ENCODE assay signal across 9 mouse cellular contexts in genomic region chr17:45118565-45119471, GRCm38 (mm10).
DNase-seq lines count a peak whose midpoint lies in the region; ATAC-seq lines count a peak whose summit lies in the region.
"Had no signal": no experiment of that assay in that cellular context is flagged by ENCODE, and none has a peak within 500 bp of the region (broad histone marks: within the 10 kb centered on the region; RNA-seq: fewer than 3 reads in every experiment).

No protein-coding gene starts in this region.

- no peak overlapping the region for H3K27ac ChIP-seq in forebrain, embryonic 16.5 days (ENCODE audit: low read length)
- no peak overlapping the region for H3K27ac ChIP-seq in forebrain, embryonic 14.5 days (ENCODE audit: low read depth, low read length)
- H3K27ac ChIP-seq in lung, embryonic 15.5 days, result peak overlapping the region; percentile 42
- H3K27ac ChIP-seq: liver, embryonic 14.5 days had no signal

- H3K9ac ChIP-seq in forebrain, embryonic 16.5 days (replicated peaks; ENCODE audit: low read depth, low read length), result no peak overlapping the region
- H3K9ac ChIP-seq in forebrain, embryonic 14.5 days (ENCODE audit: low read length), result no peak overlapping the region
- H3K9ac ChIP-seq in lung, embryonic 15.5 days, result no peak overlapping the region
- H3K9ac ChIP-seq: liver, embryonic 14.5 days had no signal

- no peaks in the 10 kb centered on the region for H3K9me3 ChIP-seq in forebrain, embryonic 16.5 days (ENCODE audit: control insufficient read depth, low read length)
- H3K9me3 ChIP-seq in forebrain, embryonic 14.5 days (replicated peaks; ENCODE audit: control insufficient read depth, low read length), result no peaks in the 10 kb centered on the region
- no peaks in the 10 kb centered on the region for H3K9me3 ChIP-seq in lung, embryonic 15.5 days

- no peak for DNase-seq in forebrain, embryonic 14.5 days (ENCODE audit: low spot score)
- no peak for DNase-seq in lung, postnatal 10 days
- peak; percentile 29 for DNase-seq in embryo, embryonic 11.5 days (ENCODE audit: low read depth, low spot score)
- DNase-seq in naive thymus-derived CD4-positive, alpha-beta T cell, adult 2 months (ENCODE audit: low read depth), result peak; percentile 8
- DNase-seq in right cerebral cortex, postnatal 10 days (ENCODE audit: low spot score in 2 of 2), result no peak

- H3K4me2 ChIP-seq in forebrain, embryonic 16.5 days (ENCODE audit: low read length), result no peak overlapping the region
- no peak overlapping the region for H3K4me2 ChIP-seq in forebrain, embryonic 14.5 days (ENCODE audit: low read length)
- H3K4me2 ChIP-seq in lung, embryonic 15.5 days, result peak overlapping the region; percentile 32

- 40% methylated on average over 12 of the region's 12 CpGs for WGBS in forebrain, embryonic 16.5 days
- WGBS in forebrain, embryonic 14.5 days, result 48% methylated on average over 12 of the region's 12 CpGs
- 39% methylated on average over 12 of the region's 12 CpGs for WGBS in lung, embryonic 15.5 days

- H3K27me3 ChIP-seq in forebrain, embryonic 16.5 days (replicated peaks; ENCODE audit: control insufficient read depth, insufficient read depth, low read length), result no peaks in the 10 kb centered on the region
- no peaks in the 10 kb centered on the region for H3K27me3 ChIP-seq in forebrain, embryonic 14.5 days (replicated peaks; ENCODE audit: control insufficient read depth, insufficient read depth, low read length)
- no peaks in the 10 kb centered on the region for H3K27me3 ChIP-seq in lung, embryonic 15.5 days

- H3K4me1 ChIP-seq in forebrain, embryonic 16.5 days (replicated peaks; ENCODE audit: control insufficient read depth, insufficient read depth, low read length), result peaks cover 12% of the 10 kb centered on the region
- H3K4me1 ChIP-seq in forebrain, embryonic 14.5 days (ENCODE audit: control insufficient read depth, insufficient read depth, low read length), result no peaks in the 10 kb centered on the region
- peaks cover 20% of the 10 kb centered on the region for H3K4me1 ChIP-seq in lung, embryonic 15.5 days

- no peaks in the 10 kb centered on the region for H3K36me3 ChIP-seq in forebrain, embryonic 16.5 days (ENCODE audit: control insufficient read depth, insufficient read depth)
- H3K36me3 ChIP-seq in forebrain, embryonic 14.5 days (ENCODE audit: control insufficient read depth, insufficient read depth, low read length), result no peaks in the 10 kb centered on the region
- no peaks in the 10 kb centered on the region for H3K36me3 ChIP-seq in lung, embryonic 15.5 days

- no peak overlapping the region for H3K4me3 ChIP-seq in forebrain, embryonic 16.5 days (replicated peaks; ENCODE audit: low read length)
- no peak overlapping the region for H3K4me3 ChIP-seq in forebrain, embryonic 14.5 days (ENCODE audit: low read depth, low read length)
- no peak overlapping the region for H3K4me3 ChIP-seq in lung, embryonic 15.5 days

- peak; percentile 24 for ATAC-seq in forebrain, embryonic 16.5 days
- ATAC-seq in forebrain, embryonic 14.5 days, result no peak
- no peak for ATAC-seq in lung, embryonic 15.5 days (ENCODE audit: borderline replicate concordance, extremely low read depth, low FRiP score, low TSS enrichment)
- ATAC-seq in erythroblast, adult 5-6 weeks (replicated peaks; ENCODE audit: low FRiP score, poor library complexity, severe bottlenecking), result no peak

Comparison
In these comparisons a context has a peak if more than half of its experiments do, and no peak if none do; other contexts are left out.
1. DNase-seq: peak in embryo, embryonic 11.5 days (single experiment) and naive thymus-derived CD4-positive, alpha-beta T cell, adult 2 months (single experiment); none in forebrain, embryonic 14.5 days (single experiment), lung, postnatal 10 days (single experiment) and right cerebral cortex, postnatal 10 days (0 of 2).